Mouse (Mus musculus) liver, adult 2 months (tissue): ENCODE results near the gene Sapcd1. TPM values are rescaled to one million over a fixed set of nuclear protein-coding genes. Genes with fewer than 3 reads are reported as not detected.
A peak's percentile ranks its signal among the peaks of the same experiment; 100 is the strongest.

ENCODE experiments used
- DNase-seq: peaks from one replicate; pipeline ENCODE4 v3.0.0-alpha.2; 2011; ENCODE audit warnings: low read depth, low spot score; ENCODE audit errors: extremely low read depth
- H3K27ac ChIP-seq: fragments of 200-500 bp; replicated peaks from 2 replicates; pipeline ENCODE4 v1.5.1; 2012; ENCODE audit warnings: low read depth, mild to moderate bottlenecking, control low read depth, inconsistent platforms, low read length; ENCODE audit not compliant: insufficient read depth
- H3K27me3 ChIP-seq: fragments of 200-500 bp; 2 replicates; pipeline ENCODE4 v1.6.1; 2012; ENCODE audit warnings: mild to moderate bottlenecking, moderate library complexity, low read length, inconsistent platforms; ENCODE audit not compliant: control insufficient read depth, insufficient read depth
- H3K36me3 ChIP-seq: fragments of 200-500 bp; 2 replicates; pipeline ENCODE4 v1.6.1; 2012; ENCODE audit warnings: low read length, inconsistent platforms; ENCODE audit not compliant: control insufficient read depth, insufficient read depth
- H3K4me1 ChIP-seq: fragments of 200-500 bp; 2 replicates; pipeline ENCODE4 v1.6.1; 2011; ENCODE audit warnings: low read length; ENCODE audit not compliant: control insufficient read depth, insufficient read depth
- H3K4me3 ChIP-seq: fragments of 200-500 bp; 2 replicates; pipeline ENCODE4 v1.5.1; 2011; ENCODE audit warnings: low read depth, mild to moderate bottlenecking, control low read depth, low read length, moderate library complexity; ENCODE audit not compliant: insufficient read depth
- H3K79me2 ChIP-seq: fragments of 200-500 bp; 2 replicates; pipeline ENCODE4 v1.6.1; 2012; ENCODE audit warnings: inconsistent platforms, mild to moderate bottlenecking, low read length, moderate library complexity; ENCODE audit not compliant: control insufficient read depth, insufficient read depth
- H3K9ac ChIP-seq: fragments of 200-500 bp; 2 replicates; pipeline ENCODE4 v1.6.1; 2012; ENCODE audit warnings: low read depth, mild to moderate bottlenecking, control low read depth, inconsistent platforms, low read length
- CTCF ChIP-seq: fragments of 200-500 bp; IDR thresholded peaks from 2 replicates; pipeline ENCODE4 v1.5.1; 2011; ENCODE audit warnings: low read depth, low read length, control low read depth
- POLR2A ChIP-seq: fragments of 200-500 bp; IDR thresholded peaks from 2 replicates; pipeline ENCODE4 v1.6.1; 2011; ENCODE audit warnings: low read length, control low read depth; ENCODE audit not compliant: insufficient read depth; ENCODE audit errors: extremely low read depth
- WGBS: fragments of 180-500 bp; shearing (Covaris S2); methylation state at CpG from one replicate; pipeline ENCODE4 v1.1.7; 2018; 5-methylcytosine and 5-hydroxymethylcytosine counted together
- polyA plus RNA-seq: library from polyadenylated mRNA; depleted of rRNA; stranded (reverse); fragments of >200 nt; gene quantifications from 2 replicates; pipeline ENCODE4 v1.2.3, GENCODE M21; 2012; rRNA removed
- total RNA-seq: library from RNA; depleted of rRNA; stranded (reverse); fragments of >200 nt; gene quantifications from 2 replicates; pipeline ENCODE4 v1.2.3, GENCODE M21; 2014; rRNA removed

Gene Sapcd1
- total RNA-seq (0.54 TPM in 1 of 2 replicates, not detected in the other), polyA plus RNA-seq (0.66 TPM in 1 of 2 replicates, not detected in the other)

DNA sequence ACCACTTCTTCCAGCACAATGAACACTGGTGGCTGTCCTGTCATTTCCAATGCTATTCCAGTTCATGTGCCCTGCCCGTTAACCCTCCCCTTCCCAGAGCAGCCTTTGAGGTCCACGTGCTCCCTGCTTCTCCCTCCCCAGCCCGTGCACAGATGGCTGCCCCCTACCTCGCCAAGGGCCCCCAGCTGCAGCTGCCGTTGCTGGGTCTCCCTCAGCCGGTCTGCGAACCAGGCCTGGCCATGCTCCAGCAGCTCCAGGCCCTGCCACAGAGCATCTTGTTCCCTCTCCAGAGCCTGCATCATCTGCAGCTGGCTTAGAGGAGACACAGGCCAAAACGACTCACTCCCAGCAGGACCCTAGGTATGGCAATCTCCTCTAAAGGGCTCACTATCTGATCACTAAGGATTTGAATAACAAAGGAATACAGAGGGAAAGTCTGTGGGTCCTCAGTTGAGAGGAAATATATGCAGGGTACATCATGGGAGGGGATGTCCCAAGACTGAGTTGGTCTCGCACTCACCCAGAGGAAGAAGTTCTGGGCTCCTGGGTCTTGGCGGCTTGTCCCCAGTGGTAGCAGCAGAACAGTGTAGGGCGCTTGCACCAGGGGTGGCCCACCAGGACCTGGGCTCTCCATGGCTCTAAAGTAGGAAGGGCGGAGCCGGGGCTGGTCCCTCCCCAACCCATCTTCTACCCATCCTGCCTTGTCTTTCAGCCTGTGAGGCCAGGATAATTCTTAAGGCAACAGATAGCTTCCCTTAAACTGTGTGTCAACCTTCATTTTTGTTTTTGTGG is at the start of gene Sapcd1:
TSS of gene Sapcd1 (minus strand) at position 740 of the 792 bp plus-strand sequence.
- no peaks in the 10 kb centered on the region for H3K79me2 ChIP-seq
- WGBS, result 83% methylated on average over 13 of the region's 13 CpGs
- DNase-seq, result no peak
- no peaks in the 10 kb centered on the region for H3K27me3 ChIP-seq
- no peak within 1 kb of the TSS for H3K27ac ChIP-seq
- no peak within 1 kb of the TSS for H3K9ac ChIP-seq
- H3K4me1 ChIP-seq, result no peaks in the 10 kb centered on the region
- no peak within 1 kb of the TSS for H3K4me3 ChIP-seq
- H3K36me3 ChIP-seq, result no peaks in the 10 kb centered on the region
- TF ChIP-seq POLR2A (no peak), CTCF (no peak)

DNA sequence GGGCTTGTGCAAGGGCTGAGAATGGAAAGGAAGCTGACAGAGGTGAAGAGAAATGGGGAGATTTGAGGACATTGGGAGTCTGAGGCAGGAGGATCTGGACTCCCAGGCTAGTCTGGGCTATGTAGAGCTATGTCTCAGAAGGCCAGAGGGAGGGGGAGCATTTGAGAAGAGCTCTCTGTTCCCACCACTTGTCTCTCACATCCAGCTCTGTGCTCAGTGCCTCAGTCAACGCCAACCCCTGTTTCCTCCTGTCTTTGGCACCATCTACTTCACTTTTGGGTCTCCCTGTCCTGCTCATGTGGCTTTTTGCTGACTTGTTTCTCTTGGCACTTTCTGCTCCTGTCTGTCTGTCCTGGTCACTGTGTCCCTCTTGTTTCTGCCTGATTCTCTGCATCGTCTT is 49.5 kb upstream of the Sapcd1 start:
- H3K4me1 ChIP-seq, result 0 out of 2 replicates have a peak, but pooled peaks cover 2% of the 10 kb centered on the region
- no peak for TF ChIP-seq POLR2A
- TF ChIP-seq CTCF, result no peak
- H3K4me3 ChIP-seq, result no peak overlapping the region; the same call in 1 of the 2 replicates
- 53% methylated on average over 2 of the region's 2 CpGs for WGBS
- H3K27ac ChIP-seq, result peak overlapping the region; percentile 4; the same call in 1 of the 2 replicates
- no peak for DNase-seq
- H3K79me2 ChIP-seq, result no peaks in the 10 kb centered on the region
- H3K9ac ChIP-seq, result peak overlapping the region; percentile 46
- no peaks in the 10 kb centered on the region for H3K27me3 ChIP-seq
- no peaks in the 10 kb centered on the region for H3K36me3 ChIP-seq

DNA sequence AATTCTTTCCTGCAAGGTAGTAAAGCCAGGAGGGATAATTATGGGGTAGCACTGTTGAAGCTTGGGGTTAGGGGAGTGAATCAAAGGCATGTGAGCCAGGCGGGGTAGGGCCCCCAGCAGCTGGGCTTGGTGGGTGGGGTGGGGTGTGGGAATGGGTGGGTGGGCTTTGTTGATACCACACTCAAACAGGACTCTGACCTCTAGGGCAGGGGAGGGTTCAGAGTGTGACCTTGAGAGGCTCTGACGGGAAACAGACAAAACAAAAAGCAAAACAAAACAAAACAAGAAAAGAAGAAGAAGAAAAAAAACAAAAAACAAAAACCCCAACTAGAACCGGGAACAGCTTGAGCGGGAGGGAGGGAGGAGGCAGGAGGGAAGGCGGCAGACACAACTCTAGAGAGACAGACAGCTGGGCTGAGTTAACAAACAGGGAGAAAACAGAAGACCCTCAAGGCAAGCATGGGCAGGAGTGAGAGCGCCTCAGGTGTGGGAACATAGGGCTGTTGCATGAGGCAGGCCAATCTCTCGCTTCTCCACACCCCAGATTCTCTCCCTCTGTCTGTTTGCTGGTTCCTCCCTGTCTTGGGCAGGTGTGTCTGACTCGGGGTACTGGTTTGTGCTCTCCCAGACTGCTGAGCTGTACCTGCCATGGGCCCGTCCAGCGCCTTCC is 48.8 kb upstream of the Sapcd1 start, which contains the start of gene Ly6g6e:
TSS of gene Ly6g6e (plus strand) at position 396 of the 670 bp plus-strand sequence.
- no peaks in the 10 kb centered on the region for H3K79me2 ChIP-seq
- H3K4me3 ChIP-seq, result peak within 1 kb of the TSS; percentile 59
- 0 out of 2 replicates have a peak, but pooled peaks cover 2% of the 10 kb centered on the region for H3K4me1 ChIP-seq
- DNase-seq, result no peak
- TF ChIP-seq CTCF, result no peak
- no peak for TF ChIP-seq POLR2A
- H3K27me3 ChIP-seq, result no peaks in the 10 kb centered on the region
- H3K27ac ChIP-seq, result peak within 1 kb of the TSS; percentile 29; the same call in 1 of the 2 replicates
- 57% methylated on average over 10 of the region's 10 CpGs for WGBS
- no peaks in the 10 kb centered on the region for H3K36me3 ChIP-seq
- H3K9ac ChIP-seq, result peak within 1 kb of the TSS; percentile 46

DNA sequence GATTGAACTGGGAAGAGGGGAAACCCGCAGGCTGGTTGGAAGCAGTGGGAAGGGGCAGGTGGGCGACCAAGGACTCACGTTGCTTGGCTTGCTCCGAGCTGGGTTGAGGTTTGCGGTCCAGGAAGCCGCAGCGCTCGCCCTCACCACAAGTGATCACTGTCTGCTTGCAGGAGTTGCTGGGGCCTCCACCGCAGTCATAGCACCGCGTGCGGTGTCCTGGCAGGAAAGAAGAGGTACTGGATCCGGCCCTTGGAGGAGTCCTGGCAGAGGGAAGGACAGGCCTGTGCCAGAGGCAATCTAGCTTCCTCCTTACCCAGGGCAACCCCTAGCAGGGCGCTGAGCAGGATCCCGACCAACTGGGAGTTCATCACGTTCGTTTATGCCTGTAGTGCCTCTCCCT is 46.3 kb upstream of the Sapcd1 start:
- Histone ChIP-seq H3K27ac (no peak overlapping the region), H3K27me3 (no peaks in the 10 kb centered on the region), H3K79me2 (no peaks in the 10 kb centered on the region), H3K36me3 (no peaks in the 10 kb centered on the region), H3K4me1 (no peaks in the 10 kb centered on the region), H3K9ac (no peak overlapping the region), H3K4me3 (no peak overlapping the region)
- WGBS, result 83% methylated on average over 17 of the region's 17 CpGs
- DNase-seq, result no peak
- no peak for TF ChIP-seq CTCF
- TF ChIP-seq POLR2A, result no peak

DNA sequence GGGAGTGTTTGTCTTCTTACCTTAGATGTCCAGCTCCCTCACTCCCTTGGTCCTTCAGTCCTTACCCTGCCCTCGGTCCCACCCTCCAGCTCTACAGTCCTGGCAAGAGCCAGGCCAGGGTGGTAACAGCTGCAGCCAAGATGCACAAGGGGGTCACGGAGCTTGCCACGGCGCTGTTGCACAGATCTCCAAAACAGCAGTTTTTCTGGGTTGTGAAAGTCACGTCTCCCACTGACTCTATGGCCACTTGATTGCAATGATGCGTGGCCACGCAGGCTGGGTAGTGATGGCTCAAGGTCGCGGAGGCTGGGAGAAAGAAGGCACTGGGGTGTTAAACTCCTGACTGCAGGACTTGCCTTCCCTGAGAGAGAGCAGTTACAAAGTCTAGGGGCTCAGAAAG is 43.6 kb upstream of the Sapcd1 start:
- Histone ChIP-seq H3K36me3 (no peaks in the 10 kb centered on the region), H3K27ac (no peak overlapping the region), H3K4me1 (no peaks in the 10 kb centered on the region), H3K79me2 (no peaks in the 10 kb centered on the region), H3K9ac (no peak overlapping the region), H3K27me3 (no peaks in the 10 kb centered on the region), H3K4me3 (no peak overlapping the region)
- TF ChIP-seq CTCF (no peak), POLR2A (no peak)
- no peak for DNase-seq
- WGBS, result 77% methylated on average over 9 of the region's 9 CpGs
